Mouse (Mus musculus): Measurements from ENCODE around the gene Ifi209. TPM values are rescaled to one million over a fixed set of nuclear protein-coding genes. Genes with fewer than 3 reads are reported as not detected.
"Not testable (repeated sequence)": the region's sequence is repeated elsewhere in the genome, so short reads cannot be mapped to it uniquely, and the experiment has no call there.

The Ifi209 gene
- 0.08 TPM in 1 of 2 replicates, not detected in the other for polyA plus RNA-seq (2016; fragmentation: Nextera tagmentation; extraction: Ambion mirVana)

DNA sequence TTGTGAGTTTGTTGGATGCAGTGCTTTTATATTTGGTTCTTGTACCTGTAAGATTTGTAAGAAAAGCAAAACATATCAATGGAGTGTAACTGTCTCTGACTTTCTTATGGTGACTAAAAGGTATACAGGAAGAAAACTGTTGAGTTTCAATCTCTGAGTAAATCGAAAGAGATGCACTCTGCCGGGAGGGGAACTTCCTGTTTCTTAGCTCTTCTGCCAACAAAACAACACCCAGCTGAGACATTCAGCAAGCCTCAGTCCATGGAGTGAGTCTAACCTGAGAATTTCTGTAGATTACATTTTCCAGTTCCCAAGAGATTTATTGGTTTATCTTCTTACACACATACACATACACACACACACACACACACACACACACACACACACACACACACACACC is at the start of gene Ifi209:
Ifi209 (plus strand) TSS at position 296 of the 400 bp plus-strand sequence.
- WGBS: 92% methylated on average over 2 of the region's 2 CpGs
- not testable (repeated sequence) for H3K27me3 ChIP-seq (ENCODE audit: low read depth, poor library complexity, severe bottlenecking); H3K36me3 ChIP-seq; DNase-seq (ENCODE audit: low spot score); H3K4me1 ChIP-seq; H3K27ac ChIP-seq; H3K4me3 ChIP-seq; H3K9me3 ChIP-seq (replicated peaks)

DNA sequence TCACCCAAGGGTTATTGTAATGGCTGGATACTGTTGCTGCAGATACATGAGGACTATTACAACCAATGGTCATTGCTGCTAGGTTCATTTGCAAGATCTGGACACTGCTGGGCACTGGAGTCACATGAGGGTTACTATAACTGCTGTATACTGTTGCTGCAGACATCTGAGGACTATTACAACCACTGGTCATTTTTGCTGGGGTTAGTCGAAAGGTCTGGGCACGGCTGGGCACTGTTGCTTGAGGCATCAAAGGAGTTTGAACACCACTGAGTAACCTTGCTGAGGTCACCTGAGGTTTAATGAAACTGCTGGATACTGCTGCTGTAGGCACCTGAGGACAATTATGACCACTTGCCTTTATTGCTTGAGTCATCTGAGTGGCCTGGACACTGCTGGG is 41.0 kb upstream of the Ifi209 start:
- not testable (repeated sequence) for H3K36me3 ChIP-seq; DNase-seq (ENCODE audit: low spot score); H3K4me3 ChIP-seq; H3K9me3 ChIP-seq (replicated peaks); H3K27ac ChIP-seq; H3K4me1 ChIP-seq; H3K27me3 ChIP-seq (ENCODE audit: low read depth, poor library complexity, severe bottlenecking)
- WGBS: 90% methylated on average over 2 of the region's 2 CpGs

DNA sequence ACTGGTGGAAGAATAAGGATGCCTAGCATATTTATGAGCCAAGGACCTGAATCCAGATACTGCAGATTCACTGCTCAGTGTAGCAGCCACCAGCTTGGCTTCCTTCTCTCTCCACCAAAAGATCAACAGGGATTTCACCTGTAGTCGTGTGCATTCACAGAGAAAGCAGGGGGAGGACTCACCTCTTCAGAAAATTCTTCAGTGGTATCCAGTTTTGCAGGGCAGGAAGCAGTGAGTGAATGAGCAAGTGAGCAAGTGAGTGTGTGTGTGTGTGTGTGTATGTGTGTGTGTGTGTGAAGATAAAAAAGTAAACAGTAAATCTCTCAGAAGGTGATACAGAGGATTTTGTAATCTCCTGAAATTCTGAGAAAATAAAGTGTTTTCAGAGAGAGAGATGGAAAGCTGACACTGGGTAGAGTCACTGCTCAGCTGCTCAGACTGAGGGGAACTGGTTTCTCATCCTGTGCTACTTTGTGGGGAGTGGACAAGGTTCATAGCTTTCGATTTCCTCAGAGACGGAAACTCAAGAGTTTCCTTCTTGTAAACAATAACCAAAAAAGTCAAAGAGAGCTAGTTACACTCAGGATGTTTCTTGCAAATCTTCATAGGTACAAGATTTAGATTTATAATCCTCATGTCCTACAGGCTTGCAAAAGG is 31.8 kb upstream of the Ifi209 start, which contains the start of gene Ifi213:
Ifi213 (minus strand) TSS at position 437 of the 657 bp plus-strand sequence.
- not testable (repeated sequence) for H3K9me3 ChIP-seq (replicated peaks); DNase-seq (ENCODE audit: low spot score); H3K36me3 ChIP-seq; H3K4me1 ChIP-seq; H3K27ac ChIP-seq; H3K27me3 ChIP-seq (ENCODE audit: low read depth, poor library complexity, severe bottlenecking); H3K4me3 ChIP-seq
- WGBS: 84% methylated on average over 3 of the region's 3 CpGs

DNA sequence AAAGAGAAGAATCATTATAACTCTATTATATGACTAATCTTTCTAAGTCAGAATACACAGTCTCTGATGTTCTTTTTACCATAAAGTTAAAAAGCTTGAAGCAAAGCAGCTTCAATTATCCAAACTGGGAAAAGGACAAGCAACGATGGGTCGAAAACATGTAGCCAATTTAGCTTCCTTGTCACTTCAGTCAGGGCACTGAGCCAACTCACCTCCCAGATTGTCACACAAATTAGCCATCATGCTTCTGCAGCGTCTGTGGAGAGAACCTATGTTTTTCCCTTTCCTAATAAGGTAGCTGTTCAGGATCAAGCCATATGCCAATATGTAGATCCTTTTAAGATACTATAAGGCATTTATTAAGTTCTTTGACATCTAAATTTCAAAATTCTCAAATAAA is 20.4 kb upstream of the Ifi209 start:
- H3K27me3 ChIP-seq (ENCODE audit: low read depth, poor library complexity, severe bottlenecking); H3K36me3 ChIP-seq; DNase-seq (ENCODE audit: low spot score); H3K4me3 ChIP-seq; H3K4me1 ChIP-seq; H3K27ac ChIP-seq; H3K9me3 ChIP-seq (replicated peaks): not testable (repeated sequence)
- 87% methylated on average over 3 of the region's 3 CpGs for WGBS

DNA sequence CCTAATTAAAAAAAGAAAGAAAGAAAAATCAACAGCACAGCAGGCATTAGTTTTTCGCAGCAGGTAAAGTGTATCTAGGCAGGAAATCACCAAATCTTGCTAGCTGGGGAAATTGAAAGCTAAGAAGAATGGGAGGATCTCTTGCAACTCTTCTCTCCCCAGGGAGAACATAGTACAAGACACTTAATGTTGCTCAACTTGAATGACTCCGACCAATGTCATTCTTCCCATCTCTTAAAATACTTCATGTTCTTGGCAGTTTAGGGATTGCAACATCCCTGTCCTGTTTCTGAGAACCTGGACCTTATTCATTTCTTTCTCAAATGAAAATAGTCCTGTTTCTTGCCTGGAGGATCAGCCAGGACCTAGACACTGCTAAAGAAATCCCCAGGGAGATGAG is 8.5 kb upstream of the Ifi209 start:
- WGBS: 92% methylated on average over 2 of the region's 2 CpGs
- not testable (repeated sequence) for H3K4me1 ChIP-seq; H3K27ac ChIP-seq; H3K27me3 ChIP-seq (ENCODE audit: low read depth, poor library complexity, severe bottlenecking); DNase-seq (ENCODE audit: low spot score); H3K4me3 ChIP-seq; H3K9me3 ChIP-seq (replicated peaks); H3K36me3 ChIP-seq

DNA sequence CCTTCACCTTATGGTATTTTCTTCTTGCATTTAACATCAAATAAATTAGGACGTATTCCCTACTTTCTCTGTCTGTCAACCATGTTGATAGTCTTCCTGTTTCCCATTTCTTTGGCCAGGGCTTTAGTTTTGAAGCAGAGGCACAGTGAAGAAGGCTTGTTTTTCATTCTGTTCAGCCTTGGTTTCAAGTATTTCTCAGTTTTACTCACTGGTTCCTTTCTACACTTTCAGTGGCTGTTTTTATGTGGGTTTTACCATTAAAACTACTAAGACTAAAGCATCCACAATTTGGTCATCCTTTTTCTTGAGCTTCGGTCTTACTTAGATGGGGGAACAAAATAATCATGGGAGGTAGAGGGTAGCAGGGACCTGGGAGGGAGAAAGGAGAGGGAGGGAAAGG is 6.7 kb upstream of the Ifi209 start:
- Histone ChIP-seq H3K27ac (no peak overlapping the region), H3K4me3 (no peak overlapping the region), H3K36me3 (no peaks in the 10 kb centered on the region), H3K27me3 (ENCODE audit: low read depth, poor library complexity, severe bottlenecking) (no peaks in the 10 kb centered on the region), H3K9me3 (replicated peaks) (no peaks in the 10 kb centered on the region), H3K4me1 (no peaks in the 10 kb centered on the region)
- no peak for DNase-seq (ENCODE audit: low spot score)
- 90% methylated on average over 2 of the region's 2 CpGs for WGBS

DNA sequence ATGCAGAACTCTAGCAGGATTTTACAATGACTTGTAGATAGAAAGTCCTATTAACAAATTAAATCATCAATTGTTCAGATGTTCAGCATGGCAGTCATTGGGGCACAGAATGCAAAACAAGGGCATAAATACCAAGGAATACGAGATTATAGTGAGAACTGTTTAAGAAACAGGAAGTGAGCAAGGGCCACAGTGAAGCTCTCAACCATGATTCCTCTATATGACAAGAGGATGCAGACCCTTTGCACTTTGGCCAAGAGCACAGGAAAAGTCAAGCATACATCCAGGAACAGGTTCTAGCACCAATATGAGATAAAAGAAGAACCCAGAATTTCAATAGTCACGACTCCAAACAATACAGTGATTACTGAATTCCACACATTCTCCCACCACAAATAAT is 4.0 kb upstream of the Ifi209 start:
- no peak overlapping the region for H3K27ac ChIP-seq
- no peak overlapping the region for H3K4me3 ChIP-seq
- no peaks in the 10 kb centered on the region for H3K36me3 ChIP-seq
- no peaks in the 10 kb centered on the region for H3K4me1 ChIP-seq
- WGBS: 74% methylated on average over 2 of the region's 2 CpGs
- no peaks in the 10 kb centered on the region for H3K27me3 ChIP-seq (ENCODE audit: low read depth, poor library complexity, severe bottlenecking)
- H3K9me3 ChIP-seq (replicated peaks): no peaks in the 10 kb centered on the region
- no peak for DNase-seq (ENCODE audit: low spot score)

DNA sequence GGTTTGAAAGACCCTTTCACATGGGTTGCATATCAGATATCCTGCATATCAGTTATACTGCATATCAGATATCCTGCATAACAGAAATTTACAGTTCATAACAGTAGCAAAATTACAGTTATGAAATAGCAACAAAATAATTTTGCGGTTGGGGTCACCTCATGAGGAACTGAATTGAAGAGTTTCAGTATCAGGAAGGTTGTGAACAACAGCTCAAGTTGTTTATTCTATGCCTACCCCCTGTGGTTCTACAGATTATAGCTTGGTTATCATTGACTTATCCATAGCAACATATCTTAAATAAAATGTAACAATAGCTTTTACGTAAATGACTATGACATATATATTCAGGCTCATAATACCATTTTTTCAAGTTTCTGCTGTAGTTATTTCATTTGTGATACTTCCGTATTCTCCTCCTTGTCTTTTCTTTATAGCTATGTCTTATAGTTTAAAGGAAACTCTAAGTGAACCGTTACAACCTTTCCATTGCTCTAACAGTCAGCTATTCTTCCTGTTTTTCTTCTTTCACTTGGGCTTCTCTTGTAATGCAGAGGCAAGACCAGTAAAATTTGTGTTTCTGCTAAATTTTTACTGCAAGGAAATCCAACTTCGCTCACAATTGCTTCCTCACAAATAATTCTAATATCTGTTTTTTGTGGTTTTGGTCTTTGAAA is 3.4 kb downstream of the Ifi209 start:
- Histone ChIP-seq H3K4me3 (no peak overlapping the region), H3K36me3 (no peaks in the 10 kb centered on the region), H3K27ac (no peak overlapping the region), H3K9me3 (replicated peaks) (no peaks in the 10 kb centered on the region), H3K27me3 (ENCODE audit: low read depth, poor library complexity, severe bottlenecking) (no peaks in the 10 kb centered on the region), H3K4me1 (no peaks in the 10 kb centered on the region)
- 93% methylated on average over 5 of the region's 5 CpGs for WGBS
- DNase-seq (ENCODE audit: low spot score): no peak

DNA sequence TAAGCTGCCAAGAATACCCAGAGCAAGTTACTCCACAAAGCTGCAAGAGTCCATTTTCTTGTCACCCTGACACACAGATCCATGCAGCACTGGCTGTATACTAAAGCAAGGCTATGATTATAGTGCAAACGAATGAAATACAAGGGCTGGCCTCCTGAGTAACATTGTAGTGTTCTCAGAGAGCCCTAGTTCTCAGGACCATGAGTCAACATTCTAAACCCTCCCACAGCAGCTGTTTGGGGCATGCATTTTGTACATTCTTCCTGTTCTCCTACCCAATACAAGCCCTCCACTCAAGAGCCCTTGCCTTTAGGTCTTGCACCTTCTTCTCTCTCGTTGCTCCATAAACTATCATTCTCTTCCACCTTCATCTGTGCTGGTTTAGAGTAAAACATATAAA is 14.7 kb downstream of the Ifi209 start:
- DNase-seq (ENCODE audit: low spot score): no peak
- H3K36me3 ChIP-seq: no peaks in the 10 kb centered on the region
- no peaks in the 10 kb centered on the region for H3K9me3 ChIP-seq (replicated peaks)
- no peak overlapping the region for H3K27ac ChIP-seq
- 82% methylated on average over 2 of the region's 2 CpGs for WGBS
- no peaks in the 10 kb centered on the region for H3K4me1 ChIP-seq
- no peaks in the 10 kb centered on the region for H3K27me3 ChIP-seq (ENCODE audit: low read depth, poor library complexity, severe bottlenecking)
- no peak overlapping the region for H3K4me3 ChIP-seq

DNA sequence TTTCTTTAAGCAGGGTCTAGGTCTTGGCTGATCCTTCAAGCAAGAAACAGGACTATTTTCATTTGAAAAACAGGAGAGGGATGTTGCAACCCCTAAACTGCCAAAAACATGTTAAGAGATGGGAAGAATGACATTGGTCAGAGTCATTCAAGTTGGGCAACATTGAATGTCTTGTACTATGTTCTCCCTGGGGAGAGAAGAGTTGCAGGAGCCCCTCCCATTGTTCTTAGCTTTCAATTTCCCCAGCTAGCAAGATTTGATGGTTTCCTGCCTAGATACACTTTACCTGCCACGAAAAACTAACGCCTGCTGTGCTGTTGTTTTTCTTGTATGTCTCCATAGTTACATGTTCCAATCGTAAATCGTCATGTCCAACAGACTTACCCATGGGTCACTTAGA is 27.3 kb downstream of the Ifi209 start:
- Histone ChIP-seq H3K4me1 (no peaks in the 10 kb centered on the region), H3K36me3 (no peaks in the 10 kb centered on the region), H3K9me3 (replicated peaks) (no peaks in the 10 kb centered on the region), H3K27ac (no peak overlapping the region), H3K4me3 (no peak overlapping the region), H3K27me3 (ENCODE audit: low read depth, poor library complexity, severe bottlenecking) (no peaks in the 10 kb centered on the region)
- no peak for DNase-seq (ENCODE audit: low spot score)
- 85% methylated on average over 4 of the region's 4 CpGs for WGBS

DNA sequence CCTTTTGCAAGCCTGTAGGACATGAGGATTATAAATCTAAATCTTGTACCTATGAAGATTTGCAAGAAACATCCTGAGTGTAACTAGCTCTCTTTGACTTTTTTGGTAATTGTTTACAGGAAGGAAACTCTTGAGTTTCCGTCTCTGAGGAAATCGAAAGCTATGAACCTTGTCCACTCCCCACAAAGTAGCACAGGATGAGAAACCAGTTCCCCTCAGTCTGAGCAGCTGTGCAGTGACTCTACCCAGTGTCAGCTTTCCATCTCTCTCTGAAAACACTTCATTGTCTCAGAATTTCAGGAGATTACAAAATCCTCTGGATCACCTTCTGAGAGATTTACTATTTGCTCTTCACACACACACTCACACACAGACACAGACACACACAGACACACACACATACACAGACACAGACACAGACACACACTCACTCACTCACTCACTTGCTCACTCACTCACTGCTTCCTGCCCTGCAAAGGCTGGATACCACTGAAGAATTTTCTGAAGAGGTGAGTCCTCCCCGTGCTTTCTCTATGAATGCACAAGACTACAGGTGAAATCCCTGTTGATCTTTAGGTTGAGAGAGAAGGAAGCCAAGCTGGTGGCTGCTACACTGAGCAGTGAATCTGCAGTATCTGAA is 42.9 kb downstream of the Ifi209 start, which contains the start of gene Ifi208:
Ifi208 (plus strand) TSS at position 218 of the 640 bp plus-strand sequence.
- DNase-seq (ENCODE audit: low spot score); H3K9me3 ChIP-seq (replicated peaks); H3K27me3 ChIP-seq (ENCODE audit: low read depth, poor library complexity, severe bottlenecking); H3K36me3 ChIP-seq; H3K27ac ChIP-seq; H3K4me1 ChIP-seq; H3K4me3 ChIP-seq: not testable (repeated sequence)
- WGBS: 59% methylated on average over 3 of the region's 3 CpGs

DNA sequence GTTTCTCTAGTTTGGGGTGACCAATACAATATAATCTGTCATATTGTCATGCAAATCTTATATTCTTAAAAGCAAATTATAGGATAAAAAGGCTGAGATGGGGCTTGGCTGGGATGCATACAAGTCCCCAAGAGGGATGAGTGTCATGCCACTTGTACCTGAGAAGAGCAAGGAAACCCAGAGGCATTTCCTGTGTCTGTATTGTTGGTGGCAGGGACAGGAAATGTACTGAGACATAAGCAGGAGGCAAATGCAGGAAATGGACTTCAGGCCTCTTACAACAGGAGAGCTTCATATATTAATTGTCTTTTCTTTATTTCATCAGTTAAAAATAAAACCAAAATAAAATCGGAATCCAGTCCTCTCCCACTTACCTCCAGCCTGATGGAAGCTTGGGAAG is 47.9 kb downstream of the Ifi209 start:
- WGBS: 88% methylated on average over 1 of the region's 1 CpGs
- H3K27me3 ChIP-seq (ENCODE audit: low read depth, poor library complexity, severe bottlenecking); H3K4me1 ChIP-seq; DNase-seq (ENCODE audit: low spot score); H3K36me3 ChIP-seq; H3K9me3 ChIP-seq (replicated peaks); H3K27ac ChIP-seq; H3K4me3 ChIP-seq: not testable (repeated sequence)

DNA sequence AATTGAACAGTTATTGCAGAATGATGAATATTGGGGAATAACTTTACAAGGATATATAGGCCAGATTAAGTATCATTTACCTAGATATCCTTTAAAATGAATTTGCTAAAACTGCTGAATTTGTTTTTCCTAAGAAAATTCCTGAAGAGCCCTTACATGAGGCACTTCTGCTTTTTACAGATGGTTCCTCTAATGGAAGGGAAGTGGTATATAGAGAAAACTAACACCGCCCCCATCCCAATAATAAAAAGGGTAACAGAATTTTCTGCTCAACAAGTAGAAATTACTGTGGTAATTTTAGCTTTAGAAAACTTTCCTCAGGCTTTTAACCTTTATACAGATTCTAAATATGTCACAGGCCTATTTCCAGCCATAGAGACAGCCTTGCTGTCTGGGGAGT is 63.6 kb downstream of the Ifi209 start:
- DNase-seq (ENCODE audit: low spot score): no peak
- Histone ChIP-seq H3K27ac (no peak overlapping the region), H3K4me3 (no peak overlapping the region), H3K27me3 (ENCODE audit: low read depth, poor library complexity, severe bottlenecking) (no peaks in the 10 kb centered on the region), H3K9me3 (replicated peaks) (no peaks in the 10 kb centered on the region), H3K4me1 (no peaks in the 10 kb centered on the region), H3K36me3 (no peaks in the 10 kb centered on the region)
- WGBS: 89% methylated on average over 1 of the region's 1 CpGs

Measured in limb, embryonic 10.5 days (tissue).